Mouse (Mus musculus) C2C12 (cell line): Measurements from ENCODE around the gene Slc37a3.

Experiments used
- CEBPB ChIP-seq: IDR thresholded peaks from one replicate; pipeline ENCODE4 v1.6.1; 2011; ENCODE audit warnings: low read depth, mild to moderate bottlenecking, control low read depth, moderate library complexity
- CTCF ChIP-seq: IDR thresholded peaks from one replicate; pipeline ENCODE4 v1.5.1; 2011; ENCODE audit not compliant: control insufficient read depth, insufficient read depth, insufficient read length
- FOSL1 ChIP-seq: IDR thresholded peaks from one replicate; pipeline ENCODE4 v1.8.0; 2011; ENCODE audit warnings: mild to moderate bottlenecking, low read length; ENCODE audit not compliant: poor library complexity, insufficient read depth, severe bottlenecking
- MAX ChIP-seq: IDR thresholded peaks from one replicate; pipeline ENCODE4 v1.6.1; 2011; ENCODE audit warnings: mild to moderate bottlenecking, control low read depth
- MYOD1 ChIP-seq: IDR thresholded peaks from one replicate; pipeline ENCODE4 v1.6.1; 2011; ENCODE audit warnings: low read depth; ENCODE audit not compliant: control insufficient read depth, insufficient read length
- MYOG ChIP-seq: IDR thresholded peaks from one replicate; pipeline ENCODE4 v1.6.1; 2011; ENCODE audit not compliant: control insufficient read depth, insufficient read length; ENCODE audit errors: extremely low read depth
- USF1 ChIP-seq: IDR thresholded peaks from one replicate; pipeline ENCODE4 v1.6.1; 2011; ENCODE audit warnings: low read depth, mild to moderate bottlenecking, control low read depth, moderate library complexity

GRCm38 (mm10) chr6:39330981-39331380, 46.5 kb downstream of the Slc37a3 start:
- TF ChIP-seq CEBPB: no peak
- no peak for TF ChIP-seq USF1
- no peak for TF ChIP-seq CTCF
- TF ChIP-seq FOSL1: no peak
- TF ChIP-seq MAX: no peak
- no peak for TF ChIP-seq MYOD1
- TF ChIP-seq MYOG: no peak
